Mouse (Mus musculus) 416B (cell line): ENCODE data around the gene Zfp28.
"Not testable (repeated sequence)": the region's sequence is repeated elsewhere in the genome, so short reads cannot be mapped to it uniquely, and the experiment has no call there.

ENCODE experiments used
- DNase-seq: peaks from one replicate; pipeline ENCODE4 v3.0.0; 2011; ENCODE audit warnings: low read depth

The Zfp28 gene

GRCm38 (mm10) chr7:6383044-6383455 lies at the start of gene Zfp28:
TSS of gene Zfp28 (plus strand) at chr7:6383295.
- peak; percentile 97 for DNase-seq

- DNase-seq: no peak
These were observed 43.2 kb upstream of the Zfp28 start for GRCm38 (mm10) chr7:6339865-6340264.

- no peak for DNase-seq
These were observed 39.5 kb upstream of the Zfp28 start, which contains the start of gene Gm3854 for GRCm38 (mm10) chr7:6343501-6344071. TSS of gene Gm3854 (plus strand) at chr7:6343759.

GRCm38 (mm10) chr7:6344124-6344523 lies 39.0 kb upstream of the Zfp28 start:
- DNase-seq: no peak

GRCm38 (mm10) chr7:6358121-6358520 lies 25.0 kb upstream of the Zfp28 start:
- DNase-seq: no peak

GRCm38 (mm10) chr7:6358937-6359590 lies 24.0 kb upstream of the Zfp28 start:
- peak; percentile 82 for DNase-seq

- peak; percentile 12 for DNase-seq
These were observed 22.5 kb upstream of the Zfp28 start for GRCm38 (mm10) chr7:6360477-6361060.

- no peak for DNase-seq
These were observed 21.3 kb upstream of the Zfp28 start for GRCm38 (mm10) chr7:6361756-6362155.

- peak; percentile 100 for DNase-seq
These were observed 20.6 kb upstream of the Zfp28 start for GRCm38 (mm10) chr7:6362268-6363046.

- DNase-seq: peak; percentile 98
These were observed 20.0 kb upstream of the Zfp28 start, which contains the start of gene Zfp78 for GRCm38 (mm10) chr7:6363047-6363488. TSS of gene Zfp78 (plus strand) at chr7:6363280.

GRCm38 (mm10) chr7:6364761-6365160 lies 18.3 kb upstream of the Zfp28 start:
- DNase-seq: peak; percentile 57

- no peak for DNase-seq
These were observed 15.9 kb upstream of the Zfp28 start for GRCm38 (mm10) chr7:6367185-6367584.

GRCm38 (mm10) chr7:6368146-6368545 lies 14.9 kb upstream of the Zfp28 start:
- not testable (repeated sequence) for DNase-seq

- no peak for DNase-seq
These were observed 13.6 kb upstream of the Zfp28 start for GRCm38 (mm10) chr7:6369460-6369859.

- DNase-seq: peak; percentile 79
These were observed 10.1 kb upstream of the Zfp28 start for GRCm38 (mm10) chr7:6372993-6373392.

- DNase-seq: no peak
These were observed 4.7 kb upstream of the Zfp28 start for GRCm38 (mm10) chr7:6378441-6378840.

- DNase-seq: peak; percentile 53
These were observed 1.7 kb upstream of the Zfp28 start for GRCm38 (mm10) chr7:6381431-6381830.

- peak; percentile 65 for DNase-seq
These were observed 916 bp downstream of the Zfp28 start for GRCm38 (mm10) chr7:6384011-6384410.

- no peak for DNase-seq
These were observed 3.9 kb downstream of the Zfp28 start for GRCm38 (mm10) chr7:6386995-6387394.

GRCm38 (mm10) chr7:6388971-6389370 lies 5.9 kb downstream of the Zfp28 start:
- DNase-seq: peak; percentile 44

- DNase-seq: no peak
These were observed 6.4 kb downstream of the Zfp28 start for GRCm38 (mm10) chr7:6389449-6389848.
